Mouse (Mus musculus) heart, embryonic 16.5 days (tissue): Measurements from ENCODE around the gene Wdr45. TPM values are rescaled to one million over a fixed set of nuclear protein-coding genes. Genes with fewer than 3 reads are reported as not detected.

Experiments
- ATAC-seq: fragments of 200-750 bp; cut with Nextera tagmentation; replicated peaks from 2 replicates; pipeline ENCODE4 v1.8.0; 2017; ENCODE audit warnings: moderate number of reproducible peaks; ENCODE audit not compliant: insufficient read depth, low FRiP score; ENCODE audit errors: extremely low read depth
- H3K27ac ChIP-seq: fragments of 300-500 bp; sonication (generic); 2 replicates; pipeline ENCODE4 v1.5.1; 2014; ENCODE audit warnings: mild to moderate bottlenecking, low read length, control low read depth, moderate library complexity
- H3K27me3 ChIP-seq: fragments of 300-500 bp; sonication (generic); 2 replicates; pipeline ENCODE4 v1.6.1; 2014; ENCODE audit warnings: low read length, mixed read lengths; ENCODE audit not compliant: control insufficient read depth, insufficient read depth
- H3K36me3 ChIP-seq: fragments of 300-500 bp; sonication (generic); 2 replicates; pipeline ENCODE4 v1.6.1; 2014; ENCODE audit not compliant: control insufficient read depth, insufficient read depth
- H3K4me1 ChIP-seq: fragments of 300-500 bp; sonication (generic); 2 replicates; pipeline ENCODE4 v1.6.1; 2014; ENCODE audit warnings: low read length, mixed read lengths; ENCODE audit not compliant: control insufficient read depth, insufficient read depth
- H3K4me2 ChIP-seq: fragments of 300-500 bp; sonication (generic); 2 replicates; pipeline ENCODE4 v1.6.1; 2014; ENCODE audit warnings: low read depth, mild to moderate bottlenecking, control low read depth, low read length
- H3K4me3 ChIP-seq: fragments of 300-500 bp; sonication (generic); 2 replicates; pipeline ENCODE4 v1.5.1; 2014; ENCODE audit warnings: mild to moderate bottlenecking, control low read depth, low read length
- H3K9ac ChIP-seq: fragments of 300-500 bp; sonication (generic); 2 replicates; pipeline ENCODE4 v1.6.1; 2014; ENCODE audit warnings: low read length, control low read depth
- H3K9me3 ChIP-seq: fragments of 300-500 bp; sonication (generic); replicated peaks from 2 replicates; pipeline ENCODE4 v1.6.1; 2016; ENCODE audit warnings: low read length; ENCODE audit not compliant: control insufficient read depth
- WGBS: fragments of 180-500 bp; shearing (Covaris S2); extraction: QIAGEN DNeasy Blood & Tissue Kit; methylation state at CpG from one replicate; pipeline ENCODE4 v1.1.7; 2014; 5-methylcytosine and 5-hydroxymethylcytosine counted together
- polyA plus RNA-seq: library from polyadenylated mRNA; unstranded; fragments of >200 nt; fragmentation: Nextera tagmentation; extraction: Ambion mirVana; gene quantifications from 2 replicates; pipeline ENCODE4 v1.2.1, GENCODE M21; 2015

Gene Wdr45
- polyA plus RNA-seq, 1 experiment from 2014 or later: 31.5 TPM

DNA sequence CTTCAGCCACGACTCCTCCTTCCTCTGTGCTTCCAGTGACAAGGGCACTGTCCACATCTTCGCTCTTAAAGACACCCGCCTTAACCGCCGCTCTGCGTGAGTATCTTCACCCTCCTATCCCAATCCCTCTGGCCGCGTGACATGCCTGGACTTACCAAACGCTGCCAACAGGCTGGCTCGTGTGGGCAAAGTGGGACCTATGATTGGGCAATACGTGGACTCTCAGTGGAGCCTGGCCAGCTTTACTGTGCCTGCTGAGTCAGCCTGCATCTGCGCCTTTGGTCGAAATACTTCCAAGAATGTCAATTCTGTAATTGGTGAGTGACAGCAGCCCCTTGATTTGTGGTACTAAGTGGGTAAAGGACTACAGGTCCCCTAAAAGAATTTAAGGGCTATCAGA, 13.0 kb downstream of the Wdr45 start:
- no peaks in the 10 kb centered on the region for H3K9me3 ChIP-seq

DNA sequence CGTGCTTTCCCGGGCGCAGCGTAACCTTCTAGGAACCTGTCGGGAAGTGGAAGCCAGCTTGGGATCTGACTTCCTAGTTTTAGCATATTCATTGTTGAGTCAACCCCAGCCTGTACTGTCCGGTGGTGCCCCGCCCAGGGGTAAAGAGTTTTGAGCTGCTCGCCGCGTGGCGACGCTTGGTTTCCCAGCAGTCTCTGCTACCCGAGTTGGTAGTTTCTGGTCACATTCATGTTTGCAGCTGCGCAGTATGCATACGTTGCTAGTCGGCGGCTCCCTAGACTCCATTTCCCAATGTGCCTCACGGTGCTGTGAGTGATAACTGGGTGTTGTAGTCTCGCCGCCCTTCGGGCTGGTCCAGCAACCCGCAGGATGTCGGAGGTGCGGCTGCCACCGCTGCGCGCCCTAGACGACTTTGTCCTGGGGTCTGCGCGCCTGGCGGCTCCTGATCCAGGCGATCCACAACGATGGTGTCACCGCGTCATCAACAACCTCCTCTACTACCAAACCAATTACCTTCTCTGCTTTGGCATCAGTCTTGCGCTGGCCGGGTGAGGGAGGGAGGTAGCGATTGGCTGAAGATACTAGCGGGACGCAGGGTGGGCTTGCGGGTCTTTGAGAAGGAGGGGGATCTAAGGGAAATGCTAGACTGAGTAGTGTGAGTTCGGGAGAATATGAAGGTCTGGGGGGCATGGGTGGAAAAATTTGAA, 14.2 kb downstream of the Wdr45 start, which contains the start of gene Praf2:
Gene Praf2, plus strand, starts transcription at position 225 of the 707 bp plus-strand sequence.
- 13% methylated on average over 42 of the region's 42 CpGs for WGBS
- Histone ChIP-seq H3K4me3 (peak within 1 kb of the TSS; percentile 58), H3K27ac (peak within 1 kb of the TSS; percentile 71), H3K36me3 (peaks cover 11% of the 10 kb centered on the region), H3K4me2 (peak within 1 kb of the TSS; percentile 69), H3K27me3 (no peaks in the 10 kb centered on the region), H3K4me1 (no peaks in the 10 kb centered on the region), H3K9ac (peak within 1 kb of the TSS; percentile 66), H3K9me3 (no peaks in the 10 kb centered on the region)
- ATAC-seq: peak; percentile 93

More for the DNA sequence above, 13.0 kb downstream of the Wdr45 start:
- Histone ChIP-seq H3K27ac (no peak overlapping the region), H3K4me2 (no peak overlapping the region), H3K9ac (no peak overlapping the region), H3K4me3 (no peak overlapping the region), H3K27me3 (no peaks in the 10 kb centered on the region), H3K4me1 (0 out of 2 replicates have a peak, but pooled peaks cover 2% of the 10 kb centered on the region), H3K36me3 (peaks cover 11% of the 10 kb centered on the region)
- no peak for ATAC-seq
- WGBS: 87% methylated on average over 13 of the region's 13 CpGs

DNA sequence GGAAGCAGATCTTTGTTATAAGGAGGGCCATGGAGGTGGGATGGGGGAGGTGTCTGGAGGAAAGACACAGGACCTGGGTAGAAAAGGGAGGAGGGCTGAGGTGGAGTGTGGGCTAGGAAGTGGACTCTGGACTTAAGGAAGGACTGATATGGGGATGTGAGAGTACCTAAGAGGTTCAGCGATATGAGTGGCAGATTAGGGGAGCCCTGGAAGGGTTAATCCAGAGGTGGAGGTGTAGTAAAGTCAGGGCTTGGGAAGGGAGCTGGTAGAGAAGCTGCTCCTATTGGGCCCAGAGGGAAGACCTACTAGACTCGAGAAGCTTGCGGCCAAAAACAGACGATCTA, 14.8 kb downstream of the Wdr45 start:
- H3K4me3 ChIP-seq: peak overlapping the region; percentile 58
- no peaks in the 10 kb centered on the region for H3K9me3 ChIP-seq
- no peak overlapping the region for H3K27ac ChIP-seq
- H3K4me1 ChIP-seq: no peaks in the 10 kb centered on the region
- no peak for ATAC-seq
- H3K4me2 ChIP-seq: peak overlapping the region; percentile 69
- no peaks in the 10 kb centered on the region for H3K27me3 ChIP-seq
- WGBS: 36% methylated on average over 4 of the region's 4 CpGs
- H3K9ac ChIP-seq: peak overlapping the region; percentile 66
- peaks cover 9% of the 10 kb centered on the region for H3K36me3 ChIP-seq

DNA sequence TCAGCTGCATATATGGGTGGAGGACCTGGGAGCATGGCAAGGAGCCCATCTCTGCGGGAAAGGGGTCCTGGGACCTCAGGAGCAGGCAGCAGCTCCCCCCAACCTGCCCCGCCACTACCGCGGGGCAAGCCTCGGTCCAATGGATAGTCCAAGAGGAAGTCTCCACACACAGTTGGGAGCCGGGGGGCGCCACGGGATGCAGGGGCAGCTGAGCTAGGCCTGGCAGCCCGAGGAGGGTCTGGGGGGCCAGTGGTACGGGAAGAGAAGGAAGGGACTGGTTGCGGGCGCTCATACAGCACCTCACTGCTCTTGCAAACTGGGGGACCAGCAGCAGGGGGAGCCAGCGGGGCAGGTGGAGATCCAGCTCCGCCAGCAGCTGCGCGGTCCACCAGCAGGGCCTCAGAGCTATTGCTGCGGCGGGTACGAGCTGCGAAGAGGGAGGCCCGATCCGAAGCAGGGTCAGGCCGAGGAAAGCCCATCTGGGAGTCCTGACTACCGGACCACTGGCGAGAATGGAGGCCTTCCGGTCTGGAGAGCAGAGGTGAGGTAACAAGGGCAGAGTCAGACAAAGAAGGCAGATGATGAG, 19.5 kb downstream of the Wdr45 start:
- H3K36me3 ChIP-seq: no peaks in the 10 kb centered on the region
- H3K4me1 ChIP-seq: no peaks in the 10 kb centered on the region
- peak overlapping the region; percentile 17; the same call in 1 of the 2 replicates for H3K4me3 ChIP-seq
- no peak; the same call in 1 of the 2 replicates for ATAC-seq
- WGBS: 27% methylated on average over 23 of the region's 26 CpGs
- 0 out of 2 replicates have a peak overlapping the region, but pooled peaks have one; percentile 21 for H3K9ac ChIP-seq
- H3K27ac ChIP-seq: no peak overlapping the region
- H3K27me3 ChIP-seq: no peaks in the 10 kb centered on the region
- 0 out of 2 replicates have a peak overlapping the region, but pooled peaks have one; percentile 28 for H3K4me2 ChIP-seq
- H3K9me3 ChIP-seq: no peaks in the 10 kb centered on the region

GRCm38 (mm10) chrX:7739336-7740081, 25.4 kb downstream of the Wdr45 start:
- Histone ChIP-seq H3K36me3 (no peaks in the 10 kb centered on the region), H3K27me3 (no peaks in the 10 kb centered on the region), H3K4me3 (no peak overlapping the region), H3K27ac (no peak overlapping the region), H3K9me3 (no peaks in the 10 kb centered on the region), H3K4me1 (no peaks in the 10 kb centered on the region), H3K4me2 (no peak overlapping the region), H3K9ac (no peak overlapping the region)
- 62% methylated on average over 14 of the region's 14 CpGs for WGBS
- ATAC-seq: no peak

- H3K9me3 ChIP-seq: no peaks in the 10 kb centered on the region
- no peak overlapping the region for H3K4me3 ChIP-seq
- no peaks in the 10 kb centered on the region for H3K36me3 ChIP-seq
- no peaks in the 10 kb centered on the region for H3K4me1 ChIP-seq
- ATAC-seq: no peak
- H3K9ac ChIP-seq: no peak overlapping the region
- H3K27ac ChIP-seq: no peak overlapping the region
- WGBS: 54% methylated on average over 10 of the region's 10 CpGs
- no peak overlapping the region for H3K4me2 ChIP-seq
- no peaks in the 10 kb centered on the region for H3K27me3 ChIP-seq
These were observed 26.1 kb downstream of the Wdr45 start for GRCm38 (mm10) chrX:7740082-7740819.

DNA sequence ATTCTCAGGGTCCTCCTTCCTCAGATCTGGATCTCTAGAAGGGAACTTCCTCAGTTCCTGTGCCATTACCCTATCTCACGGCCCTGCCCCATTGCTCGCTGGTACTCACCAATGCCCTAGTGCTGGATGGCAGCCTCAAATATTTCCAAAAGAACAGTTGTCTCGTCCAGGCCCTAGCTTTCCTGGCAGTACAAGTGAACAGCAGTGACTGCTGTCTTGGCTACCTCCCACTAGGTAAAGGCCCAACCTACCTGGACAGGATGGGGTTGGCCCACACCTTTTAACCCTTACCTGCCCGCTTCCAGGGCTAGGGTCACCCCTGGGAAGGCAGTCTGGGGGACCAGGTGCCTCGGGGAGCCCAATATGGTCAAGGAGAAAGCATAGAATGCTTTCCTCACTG, 27.0 kb downstream of the Wdr45 start:
- Histone ChIP-seq H3K4me3 (no peak overlapping the region), H3K4me1 (no peaks in the 10 kb centered on the region), H3K27me3 (no peaks in the 10 kb centered on the region), H3K27ac (no peak overlapping the region), H3K9me3 (no peaks in the 10 kb centered on the region), H3K9ac (no peak overlapping the region), H3K36me3 (no peaks in the 10 kb centered on the region), H3K4me2 (no peak overlapping the region)
- 63% methylated on average over 5 of the region's 5 CpGs for WGBS
- no peak for ATAC-seq

GRCm38 (mm10) chrX:7743470-7743869, 29.3 kb downstream of the Wdr45 start:
- Histone ChIP-seq H3K4me1 (no peaks in the 10 kb centered on the region), H3K9me3 (no peaks in the 10 kb centered on the region), H3K27ac (no peak overlapping the region), H3K4me3 (no peak overlapping the region), H3K27me3 (no peaks in the 10 kb centered on the region), H3K36me3 (no peaks in the 10 kb centered on the region), H3K4me2 (no peak overlapping the region), H3K9ac (no peak overlapping the region)
- 45% methylated on average over 5 of the region's 5 CpGs for WGBS
- ATAC-seq: no peak
